Mouse (Mus musculus) urinary bladder, postnatal 36 days (tissue): Measurements from ENCODE around the gene Rhbdl3.
A peak's percentile ranks its signal among the peaks of the same experiment; 100 is the strongest.
"Not testable (repeated sequence)": the region's sequence is repeated elsewhere in the genome, so short reads cannot be mapped to it uniquely, and the experiment has no call there.

ENCODE experiments used
- DNase-seq, 2 experiments: peaks; one replicate each; pipeline ENCODE4 v3.0.0; 2022; ENCODE audit warnings: low spot score in 2 of 2, mixed read lengths in 1 of 2

Rhbdl3 gene

GRCm38 (mm10) chr11:80312565-80312964, 11.9 kb downstream of the Rhbdl3 start:
- DNase-seq: no peak

- no peak for DNase-seq
Observed at GRCm38 (mm10) chr11:80313462-80313861, 12.8 kb downstream of the Rhbdl3 start.

- no peak for DNase-seq
Observed at GRCm38 (mm10) chr11:80313944-80314343, 13.2 kb downstream of the Rhbdl3 start.

GRCm38 (mm10) chr11:80315743-80316639, 15.3 kb downstream of the Rhbdl3 start:
- DNase-seq: no peak

GRCm38 (mm10) chr11:80323255-80323654, 22.5 kb downstream of the Rhbdl3 start:
- no peak for DNase-seq

GRCm38 (mm10) chr11:80324636-80325035, 23.9 kb downstream of the Rhbdl3 start:
- DNase-seq: no peak

GRCm38 (mm10) chr11:80332709-80333400, 32.1 kb downstream of the Rhbdl3 start:
- DNase-seq: no peak

- no peak for DNase-seq
Observed at GRCm38 (mm10) chr11:80335609-80336350, 35.1 kb downstream of the Rhbdl3 start.

- DNase-seq: no peak
Observed at GRCm38 (mm10) chr11:80336351-80336730, 35.6 kb downstream of the Rhbdl3 start.

- no peak for DNase-seq
Observed at GRCm38 (mm10) chr11:80342482-80342881, 41.8 kb downstream of the Rhbdl3 start.

GRCm38 (mm10) chr11:80351832-80352430, 51.2 kb downstream of the Rhbdl3 start:
- peak; percentile 80 to 84 for DNase-seq

- no peak for DNase-seq
Observed at GRCm38 (mm10) chr11:80354832-80355231, 54.1 kb downstream of the Rhbdl3 start.

GRCm38 (mm10) chr11:80368949-80369348, 68.2 kb downstream of the Rhbdl3 start:
- DNase-seq: no peak

GRCm38 (mm10) chr11:80376651-80377050, 75.9 kb downstream of the Rhbdl3 start:
- no peak for DNase-seq

- peak; percentile 60 to 78 for DNase-seq
Observed at GRCm38 (mm10) chr11:80377712-80378451, 77.2 kb downstream of the Rhbdl3 start, which contains the start of gene 5730455P16Rik. Gene 5730455P16Rik, minus strand, starts transcription at chr11:80378034.

- DNase-seq: not testable (repeated sequence)
Observed at GRCm38 (mm10) chr11:80378452-80379068, 77.8 kb downstream of the Rhbdl3 start.

GRCm38 (mm10) chr11:80379184-80379583, 78.5 kb downstream of the Rhbdl3 start:
- DNase-seq: not testable (repeated sequence)

GRCm38 (mm10) chr11:80382626-80383018, 81.9 kb downstream of the Rhbdl3 start:
- peak in 1 of 2 experiments; percentile 23 for DNase-seq

GRCm38 (mm10) chr11:80383019-80383625, 82.4 kb downstream of the Rhbdl3 start, which contains the start of gene Zfp207:
Gene Zfp207, plus strand, starts transcription at chr11:80383279.
- DNase-seq: peak; percentile 93 to 97

- DNase-seq: no peak
Observed at GRCm38 (mm10) chr11:80383626-80384046, 82.9 kb downstream of the Rhbdl3 start.
